Mouse (Mus musculus) embryonic fibroblast, embryonic 13.5 days (primary cell): ENCODE results near the gene Unc5b.

Experiments
- CTCF ChIP-seq: IDR thresholded peaks from 2 replicates; pipeline ENCODE4 v1.5.1; 2011; ENCODE audit warnings: mild to moderate bottlenecking, control low read depth, low read length, moderate library complexity, borderline replicate concordance; ENCODE audit not compliant: insufficient read depth
- POLR2A ChIP-seq: IDR thresholded peaks from 2 replicates; pipeline ENCODE4 v1.6.1; 2011; ENCODE audit warnings: low read depth, mild to moderate bottlenecking, control low read depth, low read length, moderate library complexity

GRCm38 (mm10) chr10:60794374-60794773 lies 37.0 kb downstream of the Unc5b start:
- TF ChIP-seq CTCF (no peak), POLR2A (no peak)
